Mouse (Mus musculus) gastrocnemius, adult 2 months (tissue): Measurements from ENCODE around the gene Tsr1. TPM values are rescaled to one million over a fixed set of nuclear protein-coding genes. Genes with fewer than 3 reads are reported as not detected.

Source experiments
- DNase-seq: peaks from one replicate; pipeline ENCODE4 v3.0.0; 2022
- H3K27ac ChIP-seq: fragments of 200-600 bp; 2 replicates; pipeline ENCODE4 v1.8.1; 2022; ENCODE audit warnings: mild to moderate bottlenecking
- H3K4me3 ChIP-seq: fragments of 200-600 bp; 2 replicates; pipeline ENCODE4 v1.8.1; 2022; ENCODE audit warnings: mild to moderate bottlenecking, moderate library complexity
- CTCF ChIP-seq: fragments of 200-600 bp; IDR thresholded peaks from 2 replicates; pipeline ENCODE4 v1.8.1; 2022; ENCODE audit warnings: antibody characterized with exemption, mild to moderate bottlenecking, moderate library complexity
- intact Hi-C: fragments of 180-260 bp; cut with DNase I; formaldehyde crosslinking; loops from one replicate; pipeline ENCODE4 v1.15.1; 2025
- microRNA-seq: library from miRNA; unstranded; fragments of <30 nt; microRNA quantifications from one replicate; pipeline ENCODE4 v1.2.0, GENCODE M21; 2021
- total RNA-seq, 2 experiments: library from RNA; stranded (reverse); gene quantifications; 2 replicates each; pipeline ENCODE4 v1.2.3; 2021

The Tsr1 gene
- total RNA-seq, 2 experiments from 2014 or later: 24.7 to 28.9 TPM

DNA sequence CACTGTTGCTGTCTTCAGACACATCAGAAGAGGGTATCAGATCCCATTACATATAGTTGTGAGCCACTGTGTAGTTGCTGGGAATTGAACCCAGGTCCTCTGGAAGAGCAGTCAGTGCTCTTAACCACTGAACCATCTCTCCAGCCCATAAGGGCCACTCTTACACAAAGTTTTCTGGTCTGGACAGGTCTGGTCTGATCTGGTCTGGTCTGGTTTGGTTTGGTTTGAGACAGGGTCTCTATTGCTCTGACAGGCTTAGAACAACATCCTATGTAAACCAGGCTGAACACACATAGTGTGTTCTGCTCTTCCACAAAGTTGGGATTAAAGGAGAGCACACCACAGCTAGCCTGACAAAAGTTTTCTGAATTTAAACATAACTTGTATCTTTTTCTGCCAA is 58.1 kb downstream of the Tsr1 start:
- intact Hi-C loops: no loop called here
- no peak for DNase-seq
- TF ChIP-seq CTCF: no peak
- Histone ChIP-seq H3K27ac (no peak overlapping the region), H3K4me3 (no peak overlapping the region)

DNA sequence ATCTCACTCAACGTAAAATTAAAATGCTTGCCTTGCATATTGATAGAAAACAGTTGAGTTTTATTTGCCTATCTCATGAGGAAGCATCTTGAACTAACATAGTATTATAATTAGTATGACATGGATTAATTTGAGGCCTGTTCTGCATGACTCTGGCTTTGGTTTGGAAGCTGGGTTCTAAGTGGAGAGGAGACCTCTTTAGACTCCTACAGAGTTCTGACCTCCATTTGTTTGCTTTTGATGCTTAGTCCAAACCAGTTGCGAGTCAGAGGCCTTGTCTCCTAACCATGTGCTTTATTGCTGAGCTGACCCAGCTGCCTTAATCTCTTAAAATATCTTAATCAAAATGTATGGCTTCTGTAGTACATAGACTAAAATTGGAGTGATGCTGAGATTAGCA is 59.7 kb downstream of the Tsr1 start:
- no peak for DNase-seq

More for the DNA sequence above, 59.7 kb downstream of the Tsr1 start:
- Histone ChIP-seq H3K27ac (no peak overlapping the region), H3K4me3 (no peak overlapping the region)
- TF ChIP-seq CTCF: no peak
- intact Hi-C loops: no loop called here

Small RNAs within 50 kb of the gene (microRNA-seq; reads per million reads assigned to microRNA genes)
- gene Mir6926: not detected

Other genes starting within 250 kb of the Tsr1 start
- 100 to 1,000 TPM in 1 of 2 experiments, 10 to 100 TPM in 1; 84.7 to 110 TPM for gene Cluh, start 248.6 kb upstream of the Tsr1 start, total RNA-seq
- 100 to 1,000 TPM; 127 to 141 TPM for gene Pafah1b1, start 173.4 kb upstream of the Tsr1 start, total RNA-seq
- gene Mettl16, start 127.2 kb upstream of the Tsr1 start, total RNA-seq: 10 to 100 TPM; 11.5 to 13.6 TPM
- 10 to 100 TPM in 1 of 2 experiments, 1 to 10 TPM in 1; 6.1 to 11.6 TPM for gene Mnt, start 67.2 kb upstream of the Tsr1 start, total RNA-seq
- 1 to 10 TPM; 2.1 TPM for gene Sgsm2, start 1.0 kb upstream of the Tsr1 start, total RNA-seq
- gene Smg6, start 27.8 kb downstream of the Tsr1 start, total RNA-seq: 10 to 100 TPM; 11.9 to 12.4 TPM
- 10 to 100 TPM; 18.9 to 26.7 TPM for gene Srr, start 27.9 kb downstream of the Tsr1 start, total RNA-seq